Mouse (Mus musculus) neutrophil, adult 83 days (primary cell): ENCODE measurements around the gene Alpk3. TPM values are rescaled to one million over a fixed set of nuclear protein-coding genes. Genes with fewer than 3 reads are reported as not detected.

Experiments used
- total RNA-seq, 2 experiments: library from RNA; stranded (reverse); gene quantifications; one replicate each; pipeline ENCODE4 v1.2.4; 2023

Gene Alpk3
- total RNA-seq: under 1 TPM; 0.11 to 0.26 TPM

DNA sequence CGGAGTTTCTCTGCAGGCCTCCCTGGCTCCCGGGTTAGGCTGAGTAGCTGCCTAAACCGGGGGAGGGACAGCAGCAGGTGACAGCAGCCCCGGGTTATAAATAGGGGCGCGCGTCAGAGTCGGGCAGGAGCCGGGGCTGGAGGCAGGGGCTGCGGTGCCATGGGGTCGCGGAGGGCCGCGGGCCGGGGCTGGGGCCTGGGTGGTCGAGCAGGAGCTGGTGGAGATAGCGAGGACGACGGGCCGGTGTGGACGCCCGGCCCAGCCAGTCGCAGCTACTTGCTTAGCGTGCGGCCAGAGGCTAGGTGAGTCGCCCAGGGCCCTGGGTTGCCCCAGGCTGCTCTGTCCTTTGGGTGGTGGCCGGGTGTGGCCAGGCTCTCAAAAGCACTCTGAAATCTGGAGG is at the start of gene Alpk3:
Gene Alpk3, plus strand, starts transcription at position 130 of the 400 bp plus-strand sequence.

DNA sequence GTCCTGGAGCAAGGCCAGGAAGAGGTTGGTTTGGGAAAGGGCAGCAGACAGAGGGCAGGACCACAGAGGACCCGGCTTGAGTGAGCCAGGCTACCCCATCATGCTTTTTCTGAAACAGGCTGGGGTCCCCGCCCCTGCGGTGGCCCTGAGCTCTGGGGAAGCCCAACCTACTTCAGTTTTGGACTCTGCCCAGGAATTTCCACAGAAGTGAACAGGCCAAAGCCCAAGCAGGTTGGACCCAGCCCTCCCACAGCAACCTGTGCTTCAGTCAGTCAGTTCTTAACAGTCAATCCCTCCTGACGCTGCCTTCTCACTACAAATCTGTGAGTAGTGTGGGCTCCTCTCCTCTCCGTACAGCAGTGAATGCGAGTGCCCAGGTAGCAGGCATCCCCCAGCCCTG is 57.2 kb downstream of the Alpk3 start, which contains the start of gene Slc28a1:
Gene Slc28a1, plus strand, starts transcription at position 245 of the 400 bp plus-strand sequence.

Other genes starting within 250 kb of the Alpk3 start
- gene Iqgap1, start 231.6 kb upstream of the Alpk3 start, total RNA-seq: 100 to 1,000 TPM; 543 to 665 TPM
- gene Zscan2, start 196.7 kb upstream of the Alpk3 start, total RNA-seq: 1 to 10 TPM; 3.2 to 3.7 TPM
- gene Wdr73, start 156.3 kb upstream of the Alpk3 start, total RNA-seq: 1 to 10 TPM; 6.9 to 7.1 TPM
- 1 to 10 TPM; 4.1 to 4.6 TPM for gene Nmb, start 152.5 kb upstream of the Alpk3 start, total RNA-seq
- 10 to 100 TPM; 56.7 to 59.3 TPM for gene Sec11a, start 109.8 kb upstream of the Alpk3 start, total RNA-seq
- 10 to 100 TPM; 47.9 to 60.4 TPM for gene Zfp592, start 63.9 kb upstream of the Alpk3 start, total RNA-seq
- not detected for gene Slc28a1, start 57.2 kb downstream of the Alpk3 start, total RNA-seq
- gene Pde8a, start 156.0 kb downstream of the Alpk3 start, total RNA-seq: 10 to 100 TPM; 16.4 to 19.7 TPM